Mouse (Mus musculus): ENCODE measurements at regions not wholly inside any gene's neighbourhood (a gene's known extent, or its start where the extent isn't known, plus 50 kb on each side); places are given as distances from the start of the nearest gene placed in this dataset.

GRCm38 (mm10) chr6:105143870-105144269 is 533.6 kb upstream of the Cntn4 start:
- peak; percentile 19 to 41 for DNase-seq (ENCODE audit: low spot score in 2 of 2)
